Mouse (Mus musculus): Measurements from ENCODE around the gene Krt4.

GRCm38 (mm10) chr15:101902171-101903149 is 22.1 kb downstream of the Krt4 start:
- TF ChIP-seq POLR2A (IDR thresholded peaks at IDR 0.05; ENCODE audit: control insufficient read depth, extremely low read depth, insufficient read depth, low read length, poor library complexity) = no peak
- TF ChIP-seq CTCF (IDR thresholded peaks at IDR 0.05; ENCODE audit: borderline replicate concordance, control insufficient read depth, extremely low read depth, insufficient read depth, low read length, poor library complexity) = no peak
